Mouse (Mus musculus) left cerebral cortex, adult 8-10 months (tissue): ENCODE data around the gene Hist1h2bl. TPM values are rescaled to one million over a fixed set of nuclear protein-coding genes. Genes with fewer than 3 reads are reported as not detected.
"Not testable (repeated sequence)": the region's sequence is repeated elsewhere in the genome, so short reads cannot be mapped to it uniquely, and the experiment has no call there.

ENCODE experiments used
- DNase-seq, 2 experiments: peaks; one replicate each; pipeline ENCODE4 v3.0.0; 2022; ENCODE audit warnings: low spot score in 2 of 2
- total RNA-seq, 4 experiments: library from RNA; stranded (reverse); gene quantifications; 2 replicates each; pipeline ENCODE4 v1.2.4; 2022

Hist1h2bl gene
- total RNA-seq, 4 experiments from 2014 or later, result 16.0 to 30.4 (median 22.3) TPM

- no peak for DNase-seq
Measured at GRCm38 (mm10) chr13:21722993-21723836, 7.3 kb upstream of the Hist1h2bl start.

- DNase-seq, result no peak
Measured at GRCm38 (mm10) chr13:21722373-21722925, 6.5 kb upstream of the Hist1h2bl start.

GRCm38 (mm10) chr13:21721757-21722372, 5.9 kb upstream of the Hist1h2bl start, which contains the start of gene Hist1h2bm:
Gene Hist1h2bm, plus strand, starts transcription at chr13:21722044.
- peak; percentile 53 to 58 for DNase-seq

GRCm38 (mm10) chr13:21721107-21721756, 5.3 kb upstream of the Hist1h2bl start:
- DNase-seq, result not testable (repeated sequence)

- DNase-seq, result no peak
Measured at GRCm38 (mm10) chr13:21718381-21719080, 2.6 kb upstream of the Hist1h2bl start.

- DNase-seq, result peak; percentile 81 to 93
Measured at GRCm38 (mm10) chr13:21717397-21718357, 1.7 kb upstream of the Hist1h2bl start, which contains the start of gene Hist1h3h. Gene Hist1h3h, plus strand, starts transcription at chr13:21717659.

- DNase-seq, result not testable (repeated sequence)
Measured at GRCm38 (mm10) chr13:21716540-21717391, 823 bp upstream of the Hist1h2bl start.

GRCm38 (mm10) chr13:21715131-21715863, 646 bp downstream of the Hist1h2bl start:
- peak in 1 of 2 experiments; percentile 35 for DNase-seq

GRCm38 (mm10) chr13:21714725-21715124, 1.2 kb downstream of the Hist1h2bl start:
- peak in 1 of 2 experiments; percentile 58 for DNase-seq

- DNase-seq, result no peak
Measured at GRCm38 (mm10) chr13:21711698-21712097, 4.2 kb downstream of the Hist1h2bl start.

- peak; percentile 52 to 89 for DNase-seq
Measured at GRCm38 (mm10) chr13:21710821-21711525, 5.0 kb downstream of the Hist1h2bl start.

GRCm38 (mm10) chr13:21710031-21710711, 5.8 kb downstream of the Hist1h2bl start:
- DNase-seq, result peak; percentile 72 to 85

- no peak for DNase-seq
Measured at GRCm38 (mm10) chr13:21706669-21707068, 9.3 kb downstream of the Hist1h2bl start.

- DNase-seq, result no peak
Measured at GRCm38 (mm10) chr13:21697811-21698210, 18.1 kb downstream of the Hist1h2bl start, which contains the start of gene Olfr1359. Gene Olfr1359, plus strand, starts transcription at chr13:21698111.

- DNase-seq, result no peak
Measured at GRCm38 (mm10) chr13:21677305-21677704, 38.6 kb downstream of the Hist1h2bl start, which contains the start of gene Olfr1360. Gene Olfr1360, minus strand, starts transcription at chr13:21677405.
